8 mouse cellular contexts compared by ENCODE assay signal in the genomic region with DNA sequence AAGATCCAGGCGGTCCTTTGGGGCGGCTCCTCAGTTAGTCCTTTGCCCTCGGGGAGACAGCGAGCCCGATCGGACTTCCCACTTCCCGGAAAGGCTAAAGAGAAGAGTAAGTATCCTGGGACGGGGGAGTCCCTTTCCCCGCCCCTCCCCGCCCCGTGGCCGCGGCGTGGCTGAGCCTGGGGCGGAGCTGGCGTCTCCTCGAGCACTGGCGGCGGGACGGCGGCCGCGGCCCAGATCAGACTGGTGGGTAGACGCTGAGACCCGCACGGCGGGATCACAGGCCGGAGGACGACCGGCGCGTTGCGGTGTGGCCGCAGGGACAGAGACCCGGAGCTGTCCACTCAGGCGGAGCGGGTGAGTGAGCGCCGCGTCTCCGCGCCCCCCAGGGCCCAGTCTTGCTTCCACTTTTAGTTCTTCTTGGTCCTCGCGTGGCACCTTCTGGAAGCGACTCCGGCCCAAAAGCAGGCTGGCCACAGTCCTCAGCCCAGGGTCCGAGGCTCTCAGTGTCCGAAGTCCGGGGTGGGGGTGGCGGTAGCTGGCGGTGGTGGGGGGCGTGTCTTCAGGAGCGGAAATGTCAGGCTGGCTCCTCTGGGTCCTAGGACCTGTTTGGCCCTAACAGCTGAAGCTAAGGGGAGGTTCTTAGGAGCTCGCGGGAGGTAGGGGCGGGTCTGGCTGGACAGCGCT. TPM values are rescaled to one million over a fixed set of nuclear protein-coding genes. Genes with fewer than 3 reads are reported as not detected.
DNase-seq lines count a peak whose midpoint lies in the region; ATAC-seq lines count a peak whose summit lies in the region.

A gene (plus strand): TSS at position 205 of the 684 bp plus-strand sequence.

- H3K36me3 ChIP-seq in hindbrain, embryonic 11.5 days (ENCODE audit: control insufficient read depth, insufficient read depth, low read length): no peaks in the 10 kb centered on the region

- H3K27ac ChIP-seq in hindbrain, embryonic 11.5 days (ENCODE audit: low read depth, low read length): peak within 1 kb of the TSS; percentile 40; the same call in 1 of the 2 replicates

- no peaks in the 10 kb centered on the region for H3K27me3 ChIP-seq in hindbrain, embryonic 11.5 days (ENCODE audit: control insufficient read depth, insufficient read depth, low read length)

- DNase-seq in T-cell, adult 2 months (ENCODE audit: low spot score): peak; percentile 50
- peak; percentile 85 to 86 for DNase-seq in cerebellum, postnatal 10 days
- DNase-seq in frontal cortex, adult 2 months (ENCODE audit: extremely low spot score in 1 of 2, low spot score in 1 of 2): peak in 1 of 2 experiments; percentile 63
- DNase-seq in hindbrain, embryonic 11.5 days (ENCODE audit: low spot score): peak; percentile 81
- peak; percentile 47 to 63 for DNase-seq in layer of hippocampus, postnatal 36 days
- DNase-seq in right cerebral cortex, postnatal 10 days (ENCODE audit: low spot score in 2 of 2): peak; percentile 60 to 64
- peak; percentile 79 for DNase-seq in urinary bladder, postnatal 14 days (ENCODE audit: low spot score)

- H3K4me3 ChIP-seq in hindbrain, embryonic 11.5 days (ENCODE audit: low read depth, low read length): peak within 1 kb of the TSS; percentile 70

- WGBS in hindbrain, embryonic 11.5 days: under 1% methylated on average over 43 of the region's 57 CpGs

- H3K4me2 ChIP-seq in hindbrain, embryonic 11.5 days (replicated peaks; ENCODE audit: low read depth, low read length): peak within 1 kb of the TSS; percentile 80

- peak within 1 kb of the TSS; percentile 69 for H3K9ac ChIP-seq in hindbrain, embryonic 11.5 days (ENCODE audit: low read depth, low read length)

- ATAC-seq in hindbrain, embryonic 11.5 days (ENCODE audit: low FRiP score): peak; percentile 90
- peak; percentile 74 for ATAC-seq in megakaryocyte progenitor cell, adult 5-6 weeks (replicated peaks; ENCODE audit: poor library complexity)

- no peaks in the 10 kb centered on the region for H3K9me3 ChIP-seq in hindbrain, embryonic 11.5 days (ENCODE audit: control insufficient read depth, low read length)

- H3K4me1 ChIP-seq in hindbrain, embryonic 11.5 days (replicated peaks; ENCODE audit: control insufficient read depth, insufficient read depth, low read length): no peaks in the 10 kb centered on the region

RNA-seq across cellular contexts. Expression of the gene that starts here (rescaled TPM):
- polyA plus RNA-seq in frontal cortex, adult 2 months (2012; rRNA removed): 10.9 and 11.5 TPM in 2 replicates
- polyA plus RNA-seq in hindbrain, embryonic 11.5 days (2014; fragmentation: Nextera tagmentation; extraction: Ambion mirVana): 3.3 and 4.6 TPM in 2 replicates
- total RNA-seq in layer of hippocampus, postnatal 36 days (2021): 1 to 10 TPM; 4.6 to 5.1 TPM
- total RNA-seq in megakaryocyte progenitor cell, adult 5-6 weeks (2015): 2.3 and 3.9 TPM in 2 replicates
- 4.4 and 7.2 TPM in 2 replicates for total RNA-seq in megakaryocyte progenitor cell, adult 5-6 weeks (2017)
